Mouse (Mus musculus): ENCODE measurements around the gene Slc20a1.

DNA sequence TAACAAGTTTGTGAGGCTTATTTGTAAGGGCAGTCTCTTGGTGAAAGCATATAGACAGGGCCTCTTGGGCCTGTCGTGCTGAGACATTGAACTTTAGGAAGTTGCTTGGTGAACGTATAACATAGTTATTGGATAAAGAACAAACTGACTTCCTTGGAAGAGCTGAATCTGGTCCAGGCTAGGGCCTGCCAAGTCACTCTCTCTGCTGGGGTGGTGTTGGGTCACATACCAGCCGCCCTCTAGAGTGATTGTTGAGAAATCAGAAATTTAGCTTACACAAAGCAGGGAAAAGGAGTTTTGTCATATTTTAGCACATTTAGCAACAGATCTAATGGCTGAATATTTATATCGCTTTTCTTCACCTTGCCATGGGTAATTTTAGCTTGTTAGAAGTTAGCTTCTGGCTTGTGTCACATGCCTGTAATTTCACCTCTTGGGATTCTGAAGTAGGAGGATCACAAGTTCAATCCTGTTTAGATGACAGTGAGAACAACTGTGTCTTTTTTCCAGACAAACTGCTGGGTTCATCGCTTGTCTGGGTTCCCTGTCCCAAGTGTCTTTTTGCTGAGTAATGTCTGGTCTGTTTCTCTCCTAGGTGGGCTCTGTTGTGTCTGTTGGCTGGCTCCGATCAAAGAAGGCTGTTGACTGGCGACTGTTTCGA is 11.7 kb downstream of the Slc20a1 start:
- TF ChIP-seq POLR2A (IDR thresholded peaks at IDR 0.05; ENCODE audit: borderline replicate concordance, extremely low read depth, insufficient read depth, insufficient read length, poor library complexity, severe bottlenecking) (no peak), CTCF (IDR thresholded peaks at IDR 0.05; ENCODE audit: borderline replicate concordance, extremely low read depth, insufficient read depth, insufficient read length) (no peak)

Data from brain, embryonic 14.5 days (tissue).